Mouse (Mus musculus): ENCODE data around the gene Preb.

DNA sequence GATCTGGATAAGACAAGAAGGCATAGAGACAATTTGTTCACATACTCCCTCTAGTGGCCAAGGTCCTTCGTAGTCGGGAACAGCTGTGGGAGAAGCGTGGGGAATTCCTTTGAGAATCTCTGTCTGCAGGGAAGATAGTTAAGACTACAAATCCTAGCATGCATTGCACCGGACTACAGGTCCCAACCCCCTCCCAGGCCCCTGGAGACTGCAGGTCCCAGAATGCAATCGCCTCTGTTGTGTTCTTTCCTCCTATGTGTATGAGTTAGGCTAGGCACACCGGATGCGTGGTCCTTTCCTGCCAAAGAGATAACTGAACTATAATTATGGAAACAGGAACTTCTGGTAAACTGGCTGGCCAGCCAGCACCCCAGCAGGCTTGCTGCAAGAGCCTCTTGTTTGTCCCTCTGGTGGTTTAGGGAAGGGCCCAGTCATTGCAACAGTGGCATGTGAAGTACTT lies 44.2 kb downstream of the Preb start:
- no peak for TF ChIP-seq USF1 (IDR thresholded peaks at IDR 0.05; ENCODE audit: low read depth, low read length)
- TF ChIP-seq CHD1 (IDR thresholded peaks at IDR 0.05; ENCODE audit: low read depth, low read length) = no peak
- TF ChIP-seq E2F4 (IDR thresholded peaks at IDR 0.05; ENCODE audit: insufficient replicate concordance, low read depth, low read length) = no peak
- TF ChIP-seq POLR2A (IDR thresholded peaks at IDR 0.05; ENCODE audit: low read depth, low read length) = no peak
- no peak for TF ChIP-seq MAX (IDR thresholded peaks at IDR 0.05; ENCODE audit: low read length)
- TF ChIP-seq CTCF (conservative IDR thresholded peaks at IDR 0.05 in 1 of 2, IDR thresholded peaks at IDR 0.05 in 1 of 2; ENCODE audit: low read depth in 2 of 2, low read length in 2 of 2) = peak; percentile 74 to 81
- TF ChIP-seq USF2 (conservative IDR thresholded peaks at IDR 0.05; ENCODE audit: low read depth, low read length) = no peak
- no peak for TF ChIP-seq EP300 (IDR thresholded peaks at IDR 0.05; ENCODE audit: low read length)
- TF ChIP-seq POLR2AphosphoS2 (IDR thresholded peaks at IDR 0.05; ENCODE audit: low read depth, low read length) = no peak
- TF ChIP-seq ZC3H11A (IDR thresholded peaks at IDR 0.05; ENCODE audit: low read depth, low read length) = no peak
- TF ChIP-seq UBTF (IDR thresholded peaks at IDR 0.05; ENCODE audit: low read depth, low read length) = no peak
- no peak for TF ChIP-seq ZMIZ1 (IDR thresholded peaks at IDR 0.05; ENCODE audit: low read depth, low read length)
- no peak for TF ChIP-seq ETS1 (conservative IDR thresholded peaks at IDR 0.05; ENCODE audit: low read depth, low read length)

All from CH12.LX (cell line).